Mouse (Mus musculus): Measurements from ENCODE around the gene Smim14. TPM values are rescaled to one million over a fixed set of nuclear protein-coding genes. Genes with fewer than 3 reads are reported as not detected.

Smim14 gene
- total and polyA plus RNA-seq, 2 experiments from 2014 or later: 204 to 238 TPM

GRCm38 (mm10) chr5:65435363-65435805 lies 101.6 kb downstream of the Smim14 start:
- peak overlapping the region; percentile 82 for H3K27ac ChIP-seq (ENCODE audit: low read depth, low read length)
- peak overlapping the region; percentile 75 for H3K4me3 ChIP-seq (ENCODE audit: low read depth, low read length)
- H3K4me1 ChIP-seq (ENCODE audit: insufficient read depth, low read length): 0 out of 2 replicates have a peak, but pooled peaks cover 2% of the 10 kb centered on the region
- no peaks in the 10 kb centered on the region for H3K9me3 ChIP-seq (ENCODE audit: low read length)
- DNase-seq (ENCODE audit: low spot score): peak; percentile 53
- no peak for TF ChIP-seq CTCF (IDR thresholded peaks at IDR 0.05)
- peak overlapping the region; percentile 89 for H3K4me2 ChIP-seq (ENCODE audit: low read depth, low read length, poor library complexity, severe bottlenecking)
- under 1% methylated on average over 37 of the region's 47 CpGs for WGBS
- H3K9ac ChIP-seq (replicated peaks; ENCODE audit: low read length, poor library complexity, severe bottlenecking): peak overlapping the region; percentile 78
- no peaks in the 10 kb centered on the region for H3K36me3 ChIP-seq (ENCODE audit: insufficient read depth, low read length)
- ATAC-seq (ENCODE audit: low FRiP score): peak; percentile 62
- no peaks in the 10 kb centered on the region for H3K27me3 ChIP-seq (ENCODE audit: insufficient read depth, low read length)

- peak overlapping the region; percentile 78 for H3K9ac ChIP-seq (replicated peaks; ENCODE audit: low read length, poor library complexity, severe bottlenecking)
- peak; percentile 51 for TF ChIP-seq CTCF (IDR thresholded peaks at IDR 0.05)
- 1% methylated on average over 15 of the region's 15 CpGs for WGBS
- peak; percentile 38; the same call in 1 of the 2 replicates for ATAC-seq (ENCODE audit: low FRiP score)
- H3K36me3 ChIP-seq (ENCODE audit: insufficient read depth, low read length): no peaks in the 10 kb centered on the region
- H3K27ac ChIP-seq (ENCODE audit: low read depth, low read length): peak overlapping the region; percentile 82
- peak overlapping the region; percentile 75 for H3K4me3 ChIP-seq (ENCODE audit: low read depth, low read length)
- H3K27me3 ChIP-seq (ENCODE audit: insufficient read depth, low read length): no peaks in the 10 kb centered on the region
- peak overlapping the region; percentile 89 for H3K4me2 ChIP-seq (ENCODE audit: low read depth, low read length, poor library complexity, severe bottlenecking)
- no peaks in the 10 kb centered on the region for H3K9me3 ChIP-seq (ENCODE audit: low read length)
- H3K4me1 ChIP-seq (ENCODE audit: insufficient read depth, low read length): 0 out of 2 replicates have a peak, but pooled peaks cover 2% of the 10 kb centered on the region
- peak; percentile 46 for DNase-seq (ENCODE audit: low spot score)
These were observed 102.3 kb downstream of the Smim14 start for GRCm38 (mm10) chr5:65434471-65435362.

GRCm38 (mm10) chr5:65429441-65429840 lies 107.5 kb downstream of the Smim14 start:
- H3K4me2 ChIP-seq (ENCODE audit: low read depth, low read length, poor library complexity, severe bottlenecking): no peak overlapping the region

GRCm38 (mm10) chr5:65428321-65428720 lies 108.7 kb downstream of the Smim14 start:
- no peak overlapping the region for H3K4me3 ChIP-seq (ENCODE audit: low read depth, low read length)
- TF ChIP-seq CTCF (IDR thresholded peaks at IDR 0.05): no peak
- H3K9me3 ChIP-seq (ENCODE audit: low read length): no peaks in the 10 kb centered on the region
- no peak for ATAC-seq (ENCODE audit: low FRiP score)
- no peak overlapping the region for H3K9ac ChIP-seq (replicated peaks; ENCODE audit: low read length, poor library complexity, severe bottlenecking)
- no peak for DNase-seq (ENCODE audit: low spot score)
- peaks cover 24% of the 10 kb centered on the region for H3K36me3 ChIP-seq (ENCODE audit: insufficient read depth, low read length)
- H3K27ac ChIP-seq (ENCODE audit: low read depth, low read length): no peak overlapping the region
- H3K4me2 ChIP-seq (ENCODE audit: low read depth, low read length, poor library complexity, severe bottlenecking): no peak overlapping the region
- H3K27me3 ChIP-seq (ENCODE audit: insufficient read depth, low read length): no peaks in the 10 kb centered on the region
- no peaks in the 10 kb centered on the region for H3K4me1 ChIP-seq (ENCODE audit: insufficient read depth, low read length)
- WGBS: 23% methylated on average over 4 of the region's 4 CpGs

More at GRCm38 (mm10) chr5:65429441-65429840, 107.5 kb downstream of the Smim14 start:
- ATAC-seq (ENCODE audit: low FRiP score): no peak
- Histone ChIP-seq H3K4me1 (ENCODE audit: insufficient read depth, low read length) (0 out of 2 replicates have a peak, but pooled peaks cover 2% of the 10 kb centered on the region), H3K9ac (replicated peaks; ENCODE audit: low read length, poor library complexity, severe bottlenecking) (no peak overlapping the region), H3K27me3 (ENCODE audit: insufficient read depth, low read length) (no peaks in the 10 kb centered on the region), H3K4me3 (ENCODE audit: low read depth, low read length) (no peak overlapping the region), H3K9me3 (ENCODE audit: low read length) (no peaks in the 10 kb centered on the region), H3K36me3 (ENCODE audit: insufficient read depth, low read length) (peaks cover 19% of the 10 kb centered on the region; the same call in 1 of the 2 replicates), H3K27ac (ENCODE audit: low read depth, low read length) (no peak overlapping the region)
- WGBS: 89% methylated on average over 5 of the region's 5 CpGs
- no peak for TF ChIP-seq CTCF (IDR thresholded peaks at IDR 0.05)
- DNase-seq (ENCODE audit: low spot score): no peak

- peaks cover 50% of the 10 kb centered on the region for H3K36me3 ChIP-seq (ENCODE audit: insufficient read depth, low read length)
- H3K27ac ChIP-seq (ENCODE audit: low read depth, low read length): no peak overlapping the region
- no peaks in the 10 kb centered on the region for H3K9me3 ChIP-seq (ENCODE audit: low read length)
- no peak for TF ChIP-seq CTCF (IDR thresholded peaks at IDR 0.05)
- 94% methylated on average over 5 of the region's 5 CpGs for WGBS
- H3K9ac ChIP-seq (replicated peaks; ENCODE audit: low read length, poor library complexity, severe bottlenecking): no peak overlapping the region
- DNase-seq (ENCODE audit: low spot score): no peak
- H3K4me3 ChIP-seq (ENCODE audit: low read depth, low read length): no peak overlapping the region
- no peak for ATAC-seq (ENCODE audit: low FRiP score)
- no peaks in the 10 kb centered on the region for H3K27me3 ChIP-seq (ENCODE audit: insufficient read depth, low read length)
- no peak overlapping the region for H3K4me2 ChIP-seq (ENCODE audit: low read depth, low read length, poor library complexity, severe bottlenecking)
- no peaks in the 10 kb centered on the region for H3K4me1 ChIP-seq (ENCODE audit: insufficient read depth, low read length)
These were observed 111.7 kb downstream of the Smim14 start for GRCm38 (mm10) chr5:65425251-65425650.

- Histone ChIP-seq H3K36me3 (ENCODE audit: insufficient read depth, low read length) (peaks cover 53% of the 10 kb centered on the region), H3K4me2 (ENCODE audit: low read depth, low read length, poor library complexity, severe bottlenecking) (no peak overlapping the region), H3K9me3 (ENCODE audit: low read length) (no peaks in the 10 kb centered on the region), H3K27ac (ENCODE audit: low read depth, low read length) (no peak overlapping the region), H3K4me3 (ENCODE audit: low read depth, low read length) (no peak overlapping the region), H3K4me1 (ENCODE audit: insufficient read depth, low read length) (no peaks in the 10 kb centered on the region), H3K9ac (replicated peaks; ENCODE audit: low read length, poor library complexity, severe bottlenecking) (no peak overlapping the region), H3K27me3 (ENCODE audit: insufficient read depth, low read length) (no peaks in the 10 kb centered on the region)
- no peak for ATAC-seq (ENCODE audit: low FRiP score)
- DNase-seq (ENCODE audit: low spot score): no peak
- TF ChIP-seq CTCF (IDR thresholded peaks at IDR 0.05): no peak
- 92% methylated on average over 6 of the region's 6 CpGs for WGBS
These were observed 112.8 kb downstream of the Smim14 start for GRCm38 (mm10) chr5:65424215-65424614.

All from midbrain, postnatal 0 days (tissue).